Mouse (Mus musculus): ENCODE measurements around the gene Hilpda. TPM values are rescaled to one million over a fixed set of nuclear protein-coding genes. Genes with fewer than 3 reads are reported as not detected.
A peak's percentile ranks its signal among the peaks of the same experiment; 100 is the strongest.

The Hilpda gene
- polyA plus RNA-seq, 1 experiment from 2014 or later: 28.4 TPM

DNA sequence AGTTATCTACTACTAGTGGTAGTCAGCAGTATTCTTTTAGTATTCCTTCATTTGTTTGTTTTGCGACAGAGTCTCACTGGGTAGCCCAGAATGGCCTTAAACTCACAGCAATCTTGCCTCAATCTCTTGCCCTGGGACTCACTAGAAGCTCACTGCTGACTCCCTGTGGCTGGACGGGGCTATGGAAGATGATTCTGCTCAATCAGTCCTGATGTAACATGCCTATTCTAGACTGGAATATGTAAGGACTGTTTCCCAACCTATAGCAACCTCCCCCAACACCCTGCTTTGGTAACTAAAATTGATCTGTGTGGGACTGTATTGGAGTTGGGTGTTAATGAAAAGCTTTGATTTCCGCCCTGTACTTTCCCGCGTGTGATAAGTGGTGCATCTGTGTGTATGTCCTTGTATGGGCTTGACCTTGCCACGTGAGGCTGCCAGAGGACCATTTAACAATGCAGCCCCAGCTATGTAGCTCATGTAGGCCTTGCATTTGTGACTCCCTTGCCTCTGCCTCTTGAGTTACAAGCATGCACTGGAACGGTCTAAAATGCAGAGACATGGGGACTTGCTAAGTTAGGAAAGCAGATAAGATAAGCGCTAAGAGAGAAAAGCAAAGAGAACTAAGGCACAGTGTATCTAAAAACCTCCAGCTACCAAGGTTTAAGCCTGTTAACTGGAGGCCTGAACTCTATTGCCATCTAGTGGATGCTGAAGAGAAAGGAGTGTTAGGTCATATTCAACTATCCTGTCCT, 6.4 kb downstream of the Hilpda start:
- Histone ChIP-seq H3K27ac (replicated peaks) (no peak overlapping the region), H3K4me2 (no peak overlapping the region), H3K4me3 (replicated peaks) (no peak overlapping the region), H3K4me1 (peaks cover 5% of the 10 kb centered on the region), H3K27me3 (replicated peaks) (no peaks in the 10 kb centered on the region), H3K9me3 (replicated peaks) (no peaks in the 10 kb centered on the region), H3K9ac (replicated peaks) (no peak overlapping the region), H3K36me3 (peaks cover 5% of the 10 kb centered on the region; the same call in 1 of the 2 replicates)
- peak; percentile 68; the same call in 1 of the 2 replicates for ATAC-seq (ENCODE audit: low FRiP score)
- 30% methylated on average over 8 of the region's 8 CpGs for WGBS

DNA sequence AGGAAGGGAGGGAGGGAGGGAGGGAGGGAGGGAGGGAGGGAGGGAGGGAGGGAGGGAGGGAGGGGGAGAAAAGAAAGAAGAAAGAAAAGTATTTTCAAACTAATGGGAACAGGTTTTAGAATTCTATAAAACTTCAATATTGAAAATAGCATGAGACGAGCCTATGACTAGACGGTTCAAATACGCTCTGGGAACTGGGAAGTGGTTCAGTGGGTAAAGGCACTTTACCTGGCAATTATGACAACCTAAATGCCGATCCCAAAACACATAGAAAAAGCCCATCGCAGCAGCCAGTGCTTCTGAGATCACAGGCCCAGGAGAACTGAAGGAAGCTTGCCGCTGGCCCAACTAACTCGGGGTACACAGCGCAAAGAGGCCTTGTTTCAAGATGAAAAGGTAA, 7.0 kb downstream of the Hilpda start, which contains the start of gene Fam71f2:
Fam71f2 (plus strand) TSS at position 301 of the 400 bp plus-strand sequence.
- Histone ChIP-seq H3K4me2 (no peak within 1 kb of the TSS), H3K4me1 (no peaks in the 10 kb centered on the region), H3K4me3 (replicated peaks) (no peak within 1 kb of the TSS), H3K27ac (replicated peaks) (no peak within 1 kb of the TSS), H3K27me3 (replicated peaks) (no peaks in the 10 kb centered on the region), H3K9me3 (replicated peaks) (no peaks in the 10 kb centered on the region), H3K36me3 (peaks cover 5% of the 10 kb centered on the region; the same call in 1 of the 2 replicates), H3K9ac (replicated peaks) (no peak within 1 kb of the TSS)
- ATAC-seq (ENCODE audit: low FRiP score): no peak
- 88% methylated on average over 8 of the region's 8 CpGs for WGBS

DNA sequence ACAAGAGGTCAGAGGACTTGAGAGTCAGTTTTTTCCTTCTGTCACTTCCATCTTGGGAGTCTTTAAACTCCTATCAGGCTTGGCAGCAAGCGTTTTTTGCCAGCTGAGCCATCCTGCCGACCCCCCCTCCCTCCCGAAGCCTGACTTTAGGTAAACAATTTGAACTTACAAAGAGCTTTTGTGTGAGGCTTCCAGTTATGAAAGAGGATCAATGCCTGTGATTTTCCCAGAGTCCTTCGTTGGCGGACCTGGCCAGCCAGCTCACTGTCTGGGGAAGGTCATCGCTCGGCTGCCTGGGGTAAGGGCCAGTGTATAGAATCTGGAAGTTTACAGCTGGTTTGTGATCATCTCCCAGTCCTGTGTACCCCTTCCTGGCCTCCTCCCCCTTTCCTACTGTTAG, 8.4 kb downstream of the Hilpda start:
- Histone ChIP-seq H3K4me3 (replicated peaks) (no peak overlapping the region), H3K4me1 (no peaks in the 10 kb centered on the region), H3K27me3 (replicated peaks) (no peaks in the 10 kb centered on the region), H3K36me3 (no peaks in the 10 kb centered on the region), H3K9me3 (replicated peaks) (no peaks in the 10 kb centered on the region), H3K27ac (replicated peaks) (no peak overlapping the region), H3K9ac (replicated peaks) (no peak overlapping the region), H3K4me2 (no peak overlapping the region)
- 40% methylated on average over 7 of the region's 7 CpGs for WGBS
- no peak for ATAC-seq (ENCODE audit: low FRiP score)

DNA sequence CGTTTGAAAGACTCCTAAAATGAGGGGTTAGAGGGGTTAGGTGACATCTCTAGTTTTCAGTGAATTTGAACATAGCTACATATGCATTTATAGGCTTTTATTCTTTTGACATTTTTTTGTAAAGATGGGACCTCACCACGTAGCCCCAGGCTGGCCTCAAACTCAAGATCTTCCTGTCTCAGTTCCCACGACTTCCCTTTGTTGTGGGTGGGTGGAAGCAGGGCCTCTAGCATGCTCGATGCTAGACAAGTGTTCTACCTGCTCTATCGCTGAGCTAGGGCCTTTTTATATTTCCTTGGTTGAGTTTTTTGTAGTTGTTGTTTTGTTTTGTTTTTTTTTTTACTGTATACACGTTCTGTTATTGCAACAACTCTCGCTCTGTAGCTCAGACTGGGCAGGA, 14.6 kb downstream of the Hilpda start:
- Histone ChIP-seq H3K27me3 (replicated peaks) (no peaks in the 10 kb centered on the region), H3K36me3 (no peaks in the 10 kb centered on the region), H3K4me2 (no peak overlapping the region), H3K4me1 (peaks cover 4% of the 10 kb centered on the region; the same call in 1 of the 2 replicates), H3K27ac (replicated peaks) (no peak overlapping the region), H3K4me3 (replicated peaks) (no peak overlapping the region), H3K9me3 (replicated peaks) (no peaks in the 10 kb centered on the region), H3K9ac (replicated peaks) (no peak overlapping the region)
- ATAC-seq (ENCODE audit: low FRiP score): no peak
- 83% methylated on average over 7 of the region's 7 CpGs for WGBS

DNA sequence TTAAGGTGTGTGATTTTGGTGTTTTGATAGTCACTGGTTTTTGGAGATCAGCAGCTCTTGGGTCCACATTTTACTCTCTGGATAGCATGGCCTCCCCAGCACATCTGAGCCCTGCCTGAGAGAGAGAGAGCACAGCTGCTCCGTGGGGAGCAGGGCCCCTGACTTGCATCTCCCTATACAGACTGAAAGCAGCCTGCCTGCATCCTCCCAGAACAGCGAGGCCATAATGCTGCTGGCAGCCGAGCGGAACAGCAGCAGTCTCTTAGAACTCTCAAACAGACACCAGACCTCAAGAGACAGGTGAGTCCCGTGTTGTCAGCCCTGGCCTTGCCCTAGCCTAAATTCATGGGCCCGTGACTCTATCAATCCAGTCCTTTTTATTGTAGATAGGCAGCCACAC, 15.2 kb downstream of the Hilpda start:
- Histone ChIP-seq H3K4me2 (no peak overlapping the region), H3K36me3 (no peaks in the 10 kb centered on the region), H3K27me3 (replicated peaks) (no peaks in the 10 kb centered on the region), H3K27ac (replicated peaks) (no peak overlapping the region), H3K4me1 (peaks cover 4% of the 10 kb centered on the region; the same call in 1 of the 2 replicates), H3K9me3 (replicated peaks) (no peaks in the 10 kb centered on the region), H3K4me3 (replicated peaks) (no peak overlapping the region), H3K9ac (replicated peaks) (no peak overlapping the region)
- ATAC-seq (ENCODE audit: low FRiP score): no peak
- WGBS: 23% methylated on average over 6 of the region's 6 CpGs

DNA sequence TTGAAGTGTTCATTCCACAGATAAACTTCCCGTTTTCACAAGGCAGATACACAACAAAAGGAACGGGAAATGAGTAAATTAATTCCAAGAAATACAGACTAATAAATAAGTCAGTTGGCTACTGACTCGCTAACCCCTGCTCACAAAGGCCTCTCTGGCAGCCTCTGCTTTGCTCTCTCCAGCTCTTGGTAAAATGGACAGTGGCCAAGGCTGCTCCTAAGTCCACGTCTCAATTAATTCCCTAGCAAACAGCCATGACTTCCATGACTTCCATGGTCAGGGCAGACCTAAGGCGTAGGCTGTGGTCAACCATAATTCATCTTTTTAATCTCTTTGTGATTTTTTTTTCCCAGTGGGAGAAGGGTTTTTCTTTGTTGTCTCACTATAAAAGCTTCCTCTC, 15.7 kb downstream of the Hilpda start:
- no peaks in the 10 kb centered on the region for H3K27me3 ChIP-seq (replicated peaks)
- ATAC-seq (ENCODE audit: low FRiP score): no peak
- WGBS: 46% methylated on average over 5 of the region's 5 CpGs

DNA sequence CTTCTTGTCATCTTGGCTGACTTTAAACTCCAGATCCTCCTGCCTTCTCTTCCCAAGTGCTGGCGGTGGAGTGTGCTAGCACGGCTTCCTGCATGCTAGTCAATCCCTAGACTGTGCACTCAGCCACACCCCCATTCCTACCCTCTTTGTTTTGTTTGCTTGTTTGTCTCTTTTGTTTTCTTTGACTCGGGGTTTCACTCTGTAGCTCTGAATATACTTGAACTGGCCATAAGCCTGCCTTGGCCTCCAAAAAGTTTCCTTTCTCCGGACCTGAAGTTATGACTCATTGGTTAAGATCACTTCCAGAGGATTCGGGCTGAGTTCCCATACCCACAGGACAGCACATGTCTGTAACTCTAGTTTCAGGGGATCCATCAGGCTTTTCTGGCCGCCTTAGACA, 16.4 kb downstream of the Hilpda start:
- H3K27ac ChIP-seq (replicated peaks): no peak overlapping the region
- no peak overlapping the region for H3K4me2 ChIP-seq
- H3K9me3 ChIP-seq (replicated peaks): no peaks in the 10 kb centered on the region
- H3K4me3 ChIP-seq (replicated peaks): no peak overlapping the region
- no peak for ATAC-seq (ENCODE audit: low FRiP score)
- no peaks in the 10 kb centered on the region for H3K36me3 ChIP-seq
- 61% methylated on average over 6 of the region's 6 CpGs for WGBS
- H3K4me1 ChIP-seq: peaks cover 4% of the 10 kb centered on the region; the same call in 1 of the 2 replicates
- H3K27me3 ChIP-seq (replicated peaks): no peaks in the 10 kb centered on the region
- H3K9ac ChIP-seq (replicated peaks): no peak overlapping the region

More for the DNA sequence above, 15.7 kb downstream of the Hilpda start:
- no peak overlapping the region for H3K27ac ChIP-seq (replicated peaks)
- H3K9me3 ChIP-seq (replicated peaks): no peaks in the 10 kb centered on the region
- no peak overlapping the region for H3K9ac ChIP-seq (replicated peaks)
- peaks cover 4% of the 10 kb centered on the region; the same call in 1 of the 2 replicates for H3K4me1 ChIP-seq
- no peak overlapping the region for H3K4me3 ChIP-seq (replicated peaks)
- H3K4me2 ChIP-seq: no peak overlapping the region
- no peaks in the 10 kb centered on the region for H3K36me3 ChIP-seq

DNA sequence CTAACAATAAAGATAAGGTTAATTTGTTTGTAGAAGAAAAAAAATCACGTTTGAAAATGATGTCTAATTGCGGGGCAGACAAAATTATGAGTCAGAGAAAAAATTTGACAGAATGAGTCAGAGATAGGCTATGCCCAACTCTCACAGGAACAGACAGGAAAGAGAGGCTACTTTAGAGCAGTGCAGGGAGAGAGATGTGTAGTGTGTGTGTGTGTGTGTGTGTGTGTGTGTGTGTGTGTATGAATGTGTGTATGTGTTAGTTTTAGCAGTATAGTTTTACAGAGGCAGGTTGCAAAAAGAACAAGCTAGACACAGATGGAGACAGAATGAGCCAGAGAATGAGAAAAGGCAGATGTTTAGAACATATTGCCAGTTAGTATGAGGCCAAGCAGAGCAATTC, 26.8 kb downstream of the Hilpda start:
- Histone ChIP-seq H3K4me1 (no peaks in the 10 kb centered on the region), H3K4me3 (replicated peaks) (no peak overlapping the region), H3K27ac (replicated peaks) (no peak overlapping the region), H3K27me3 (replicated peaks) (no peaks in the 10 kb centered on the region), H3K9ac (replicated peaks) (no peak overlapping the region), H3K36me3 (no peaks in the 10 kb centered on the region), H3K9me3 (replicated peaks) (no peaks in the 10 kb centered on the region), H3K4me2 (no peak overlapping the region)
- no peak for ATAC-seq (ENCODE audit: low FRiP score)
- 74% methylated on average over 2 of the region's 2 CpGs for WGBS

DNA sequence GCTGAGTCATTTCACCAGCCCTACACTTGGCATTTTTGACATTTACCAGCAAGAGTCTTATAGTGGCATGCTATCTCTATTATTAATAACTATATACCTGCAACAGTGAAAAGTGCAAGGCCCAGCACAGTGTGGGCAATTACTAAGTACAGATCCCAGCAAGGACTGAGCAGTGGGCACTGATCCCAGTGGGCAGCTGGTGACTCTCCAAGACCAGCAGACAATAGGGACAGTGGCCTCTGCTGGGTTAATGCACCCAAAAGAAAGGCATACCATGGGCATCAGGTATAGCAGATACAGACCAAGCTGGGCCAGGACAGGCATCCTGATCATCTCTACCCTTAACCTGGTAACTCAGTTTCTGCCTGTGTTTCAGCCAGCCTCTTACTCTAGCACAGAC, 31.0 kb downstream of the Hilpda start:
- no peaks in the 10 kb centered on the region for H3K9me3 ChIP-seq (replicated peaks)
- ATAC-seq (ENCODE audit: low FRiP score): no peak
- H3K4me1 ChIP-seq: no peaks in the 10 kb centered on the region

DNA sequence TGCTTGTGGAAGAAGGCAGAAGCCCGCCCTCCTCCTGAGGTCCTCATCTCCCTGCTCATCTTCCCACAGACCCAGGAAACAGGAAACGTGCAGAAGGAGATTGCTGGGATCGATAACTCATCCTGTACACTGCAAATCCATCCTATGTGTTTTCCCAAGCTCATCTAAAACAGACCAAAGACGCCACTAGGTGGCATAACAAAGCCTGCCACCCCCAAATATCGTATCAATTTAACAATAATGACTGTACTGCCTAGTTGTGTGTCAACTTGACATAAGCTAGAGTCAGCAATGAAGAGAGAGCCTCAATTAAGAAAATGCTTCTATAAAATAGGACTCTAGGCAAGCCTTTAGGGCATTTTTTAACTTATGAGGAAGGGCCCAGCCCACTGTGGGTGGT, 31.4 kb downstream of the Hilpda start:
- H3K27me3 ChIP-seq (replicated peaks): no peaks in the 10 kb centered on the region
- no peak overlapping the region for H3K4me2 ChIP-seq
- H3K9ac ChIP-seq (replicated peaks): no peak overlapping the region
- no peaks in the 10 kb centered on the region for H3K36me3 ChIP-seq
- H3K27ac ChIP-seq (replicated peaks): no peak overlapping the region
- ATAC-seq (ENCODE audit: low FRiP score): no peak
- no peak overlapping the region for H3K4me3 ChIP-seq (replicated peaks)
- no peaks in the 10 kb centered on the region for H3K9me3 ChIP-seq (replicated peaks)
- H3K4me1 ChIP-seq: no peaks in the 10 kb centered on the region
- WGBS: 58% methylated on average over 5 of the region's 5 CpGs

More for the DNA sequence above, 31.0 kb downstream of the Hilpda start:
- no peak overlapping the region for H3K4me3 ChIP-seq (replicated peaks)
- H3K27me3 ChIP-seq (replicated peaks): no peaks in the 10 kb centered on the region
- H3K4me2 ChIP-seq: no peak overlapping the region
- H3K27ac ChIP-seq (replicated peaks): no peak overlapping the region
- no peak overlapping the region for H3K9ac ChIP-seq (replicated peaks)
- H3K36me3 ChIP-seq: no peaks in the 10 kb centered on the region

DNA sequence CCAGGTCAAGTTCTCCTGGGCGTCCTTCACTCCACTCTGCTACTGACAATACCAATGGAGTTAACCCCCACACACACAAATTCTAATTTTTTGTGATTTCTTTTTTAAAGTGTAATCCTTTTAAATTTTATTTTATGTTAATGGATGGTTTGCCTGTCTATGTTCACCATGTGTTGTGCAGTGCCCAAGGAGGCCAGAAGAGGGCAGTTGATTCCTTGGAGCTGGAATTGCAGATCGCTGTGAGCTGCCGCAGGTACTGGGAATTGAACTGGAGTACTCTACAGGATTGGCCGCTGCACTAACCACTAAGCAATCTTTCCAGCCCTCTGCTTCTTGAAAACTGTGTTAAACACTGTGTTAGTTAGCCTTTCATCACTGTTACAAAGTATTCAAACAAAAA, 33.2 kb downstream of the Hilpda start:
- Histone ChIP-seq H3K36me3 (no peaks in the 10 kb centered on the region), H3K4me2 (no peak overlapping the region), H3K9me3 (replicated peaks) (no peaks in the 10 kb centered on the region), H3K27ac (replicated peaks) (no peak overlapping the region), H3K9ac (replicated peaks) (no peak overlapping the region), H3K4me1 (no peaks in the 10 kb centered on the region), H3K27me3 (replicated peaks) (no peaks in the 10 kb centered on the region), H3K4me3 (replicated peaks) (no peak overlapping the region)
- 89% methylated on average over 4 of the region's 4 CpGs for WGBS
- no peak for ATAC-seq (ENCODE audit: low FRiP score)

DNA sequence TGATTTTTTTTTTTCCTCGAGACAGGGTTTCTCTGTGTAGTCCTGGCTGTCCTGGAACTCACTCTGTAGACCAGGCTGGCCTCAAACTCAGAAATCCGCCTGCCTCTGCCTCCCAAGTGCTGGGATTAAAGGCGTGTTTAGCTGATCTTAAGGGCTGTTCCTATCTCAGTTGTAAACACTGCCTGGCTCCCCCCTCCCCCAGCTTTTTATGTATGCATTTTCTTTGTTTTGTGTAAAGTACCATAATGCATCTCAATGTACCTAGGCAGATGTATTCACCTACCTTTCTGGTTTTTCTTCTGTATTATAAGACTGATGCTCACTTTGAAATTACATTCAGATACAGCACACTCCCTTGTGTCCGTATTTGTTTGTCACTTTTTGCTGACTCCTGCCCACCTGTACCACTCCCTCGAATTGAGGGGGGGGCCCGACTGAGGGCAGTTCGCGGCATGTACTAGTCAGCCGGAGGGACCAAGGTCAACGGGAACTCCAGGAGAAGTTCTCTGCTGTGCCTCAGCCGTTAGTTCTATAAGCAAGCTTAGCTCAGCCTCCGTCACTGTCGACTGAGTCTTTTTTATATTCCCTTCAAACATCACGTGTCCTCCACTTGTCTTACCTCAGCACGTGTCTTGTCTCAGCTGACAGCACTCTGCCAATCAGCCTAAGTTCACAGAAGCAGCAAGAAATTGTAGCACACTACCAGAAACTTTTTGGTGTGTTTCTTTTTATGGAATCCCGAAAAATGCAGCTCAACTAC, 36.7 kb downstream of the Hilpda start:
- no peak overlapping the region for H3K27ac ChIP-seq (replicated peaks)
- no peaks in the 10 kb centered on the region for H3K9me3 ChIP-seq (replicated peaks)
- H3K27me3 ChIP-seq (replicated peaks): no peaks in the 10 kb centered on the region
- no peak overlapping the region for H3K4me3 ChIP-seq (replicated peaks)
- H3K4me1 ChIP-seq: no peaks in the 10 kb centered on the region
- H3K9ac ChIP-seq (replicated peaks): no peak overlapping the region
- no peak for ATAC-seq (ENCODE audit: low FRiP score)
- 88% methylated on average over 16 of the region's 16 CpGs for WGBS
- H3K36me3 ChIP-seq: no peaks in the 10 kb centered on the region
- no peak overlapping the region for H3K4me2 ChIP-seq

Measured in neural tube, embryonic 15.5 days (tissue).